Mouse (Mus musculus): ENCODE measurements around the gene Fndc3c1.
"Not testable (repeated sequence)": the region's sequence is repeated elsewhere in the genome, so short reads cannot be mapped to it uniquely, and the experiment has no call there.

The Fndc3c1 gene

GRCm38 (mm10) chrX:106485101-106485651, at the start of gene Fndc3c1:
Gene Fndc3c1 (minus strand): TSS chrX:106485401.
- DNase-seq, result peak; percentile 75

GRCm38 (mm10) chrX:106486451-106486850, 1.2 kb upstream of the Fndc3c1 start:
- DNase-seq, result no peak

- DNase-seq, result no peak
Observed at GRCm38 (mm10) chrX:106485671-106486070, 470 bp upstream of the Fndc3c1 start.

GRCm38 (mm10) chrX:106479891-106480290, 5.3 kb downstream of the Fndc3c1 start:
- DNase-seq, result not testable (repeated sequence)

- DNase-seq, result no peak
Observed at GRCm38 (mm10) chrX:106385304-106385703, 99.9 kb downstream of the Fndc3c1 start.

- DNase-seq, result no peak
Observed at GRCm38 (mm10) chrX:106380608-106381007, 104.6 kb downstream of the Fndc3c1 start.

Data from heart, adult 11 months (tissue).